Mouse (Mus musculus): ENCODE measurements at regions not wholly inside any gene's neighbourhood (a gene's known extent, or its start where the extent isn't known, plus 50 kb on each side); places are given as distances from the start of the nearest gene placed in this dataset.
A peak's percentile ranks its signal among the peaks of the same experiment; 100 is the strongest.

GRCm38 (mm10) chr14:67626181-67626580 lies 1617.2 kb upstream of the Gulo start:
- no peak for DNase-seq (ENCODE audit: low spot score in 2 of 2)

GRCm38 (mm10) chr14:67623841-67624480 lies 1615.0 kb upstream of the Gulo start:
- DNase-seq (ENCODE audit: low spot score in 2 of 2), result no peak

GRCm38 (mm10) chr14:67622911-67623310 lies 1613.9 kb upstream of the Gulo start:
- DNase-seq (ENCODE audit: low spot score in 2 of 2), result no peak

GRCm38 (mm10) chr14:67621486-67621885 lies 1612.5 kb upstream of the Gulo start:
- DNase-seq (ENCODE audit: low spot score in 2 of 2), result no peak

GRCm38 (mm10) chr14:67620854-67621476 lies 1612.0 kb upstream of the Gulo start:
- peak; percentile 12 to 14 for DNase-seq (ENCODE audit: low spot score in 2 of 2)

- DNase-seq (ENCODE audit: low spot score in 2 of 2), result no peak
Observed at GRCm38 (mm10) chr14:67619571-67619970, 1610.6 kb upstream of the Gulo start.

GRCm38 (mm10) chr14:67614369-67614768 lies 1605.4 kb upstream of the Gulo start:
- no peak for DNase-seq (ENCODE audit: low spot score in 2 of 2)

- no peak for DNase-seq (ENCODE audit: low spot score in 2 of 2)
Observed at GRCm38 (mm10) chr14:67613691-67614090, 1604.7 kb upstream of the Gulo start.

GRCm38 (mm10) chr14:67613221-67613620 lies 1604.2 kb upstream of the Gulo start:
- peak; percentile 9 to 18 for DNase-seq (ENCODE audit: low spot score in 2 of 2)

- DNase-seq (ENCODE audit: low spot score in 2 of 2), result no peak
Observed at GRCm38 (mm10) chr14:67612471-67612870, 1603.5 kb upstream of the Gulo start.

- no peak for DNase-seq (ENCODE audit: low spot score in 2 of 2)
Observed at GRCm38 (mm10) chr14:67608262-67608661, 1599.3 kb upstream of the Gulo start.

GRCm38 (mm10) chr14:67602960-67603359 lies 1594.0 kb upstream of the Gulo start:
- DNase-seq (ENCODE audit: low spot score in 2 of 2), result no peak

- no peak for DNase-seq (ENCODE audit: low spot score in 2 of 2)
Observed at GRCm38 (mm10) chr14:67599734-67600133, 1590.7 kb upstream of the Gulo start.

GRCm38 (mm10) chr14:67588627-67589026 lies 1579.6 kb upstream of the Gulo start:
- DNase-seq (ENCODE audit: low spot score in 2 of 2), result no peak

GRCm38 (mm10) chr14:67584456-67585048 lies 1575.5 kb upstream of the Gulo start:
- DNase-seq (ENCODE audit: low spot score in 2 of 2), result no peak

- no peak for DNase-seq (ENCODE audit: low spot score in 2 of 2)
Observed at GRCm38 (mm10) chr14:67582201-67582782, 1573.3 kb upstream of the Gulo start.

GRCm38 (mm10) chr14:67574346-67574949 lies 1565.4 kb upstream of the Gulo start:
- DNase-seq (ENCODE audit: low spot score in 2 of 2), result no peak

GRCm38 (mm10) chr14:67573451-67573995 lies 1564.5 kb upstream of the Gulo start:
- no peak for DNase-seq (ENCODE audit: low spot score in 2 of 2)

- DNase-seq (ENCODE audit: low spot score in 2 of 2), result no peak
Observed at GRCm38 (mm10) chr14:67569744-67570322, 1560.8 kb upstream of the Gulo start.

GRCm38 (mm10) chr14:67568896-67569743 lies 1560.1 kb upstream of the Gulo start:
- DNase-seq (ENCODE audit: low spot score in 2 of 2), result no peak
